Mouse (Mus musculus) left cerebral cortex, adult 2 months (tissue): ENCODE results near the gene Gm5617. TPM values are rescaled to one million over a fixed set of nuclear protein-coding genes. Genes with fewer than 3 reads are reported as not detected.
"Not testable (repeated sequence)": the region's sequence is repeated elsewhere in the genome, so short reads cannot be mapped to it uniquely, and the experiment has no call there.

Experiments
- DNase-seq, 2 experiments: peaks; one replicate each; pipeline ENCODE4 v3.0.0; 2021 to 2022; ENCODE audit warnings: low spot score in 2 of 2, mixed read lengths in 1 of 2; ENCODE audit errors: extremely low spot score in 1 of 2
- H3K27ac ChIP-seq: fragments of 200-600 bp; 2 replicates; pipeline ENCODE4 v1.8.1; 2022
- H3K4me3 ChIP-seq: fragments of 200-600 bp; 2 replicates; pipeline ENCODE4 v1.8.1; 2022
- CTCF ChIP-seq: fragments of 200-600 bp; IDR thresholded peaks from 2 replicates; pipeline ENCODE4 v1.8.1; 2022; ENCODE audit warnings: antibody characterized with exemption, mild to moderate bottlenecking, moderate library complexity
- intact Hi-C: fragments of 180-260 bp; cut with DNase I; formaldehyde crosslinking; loops from one replicate; pipeline ENCODE4 v1.15.1; 2025
- total RNA-seq, 2 experiments: library from RNA; stranded (reverse); gene quantifications; 2 replicates each; pipeline ENCODE4 v1.2.3; 2021

The Gm5617 gene
- total RNA-seq, 2 experiments from 2014 or later = 9.3 to 9.4 TPM

DNA sequence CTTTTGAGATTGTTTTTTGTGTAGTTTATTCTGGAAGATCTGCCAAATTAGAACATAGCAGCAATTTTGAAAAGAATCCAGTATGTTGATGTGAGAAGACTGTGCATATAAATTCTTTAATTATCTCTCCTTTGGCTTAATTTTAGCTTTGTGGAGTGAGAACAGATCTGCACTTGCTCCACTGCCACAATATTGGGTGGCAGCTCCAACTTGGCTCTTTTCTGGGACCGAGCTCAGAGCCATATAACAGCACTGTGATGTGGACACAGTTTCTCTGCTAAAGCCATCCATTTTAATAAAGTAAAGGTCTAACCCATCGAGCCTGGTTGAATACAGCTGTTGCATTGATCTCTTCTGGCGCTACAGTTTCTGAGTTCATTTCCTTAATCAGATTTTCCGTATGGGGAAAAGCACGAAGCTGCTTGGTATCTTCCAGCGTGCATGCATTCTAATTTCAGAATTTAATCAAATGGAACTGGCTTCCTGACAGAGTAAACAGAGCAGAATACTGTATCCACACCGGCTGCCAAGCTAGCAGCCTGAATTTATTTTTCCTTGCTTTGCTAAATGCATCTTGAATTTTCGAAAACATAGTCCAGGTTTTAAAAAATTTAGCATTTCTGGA is 9.6 kb downstream of the Gm5617 start:
- intact Hi-C loops = no loop called here
- peak overlapping the region; percentile 37; the same call in 1 of the 2 replicates for H3K27ac ChIP-seq
- no peak for TF ChIP-seq CTCF
- no peak for DNase-seq
- no peak overlapping the region for H3K4me3 ChIP-seq

DNA sequence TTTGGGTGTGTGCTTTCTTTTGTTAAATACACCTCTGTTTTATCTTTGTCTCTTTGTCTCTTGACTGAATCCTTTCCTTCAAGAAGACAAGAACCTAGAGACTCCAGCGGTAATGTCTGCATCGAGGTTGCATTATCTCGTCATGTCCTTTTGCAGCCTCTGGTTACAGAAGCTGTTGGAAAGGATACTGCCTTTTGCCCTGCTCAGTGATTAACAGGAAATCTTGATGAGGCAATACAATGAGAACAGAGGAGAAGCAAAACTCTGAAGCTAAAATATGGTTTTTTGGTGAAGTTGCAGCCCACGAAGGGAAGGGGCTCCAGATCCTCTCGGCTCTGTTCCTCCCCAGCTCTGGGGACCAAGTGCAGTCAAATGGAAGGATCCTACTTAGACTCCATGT is 14.9 kb downstream of the Gm5617 start:
- DNase-seq = no peak
- TF ChIP-seq CTCF = no peak
- intact Hi-C loops = no loop called here
- no peak overlapping the region for H3K27ac ChIP-seq
- H3K4me3 ChIP-seq = no peak overlapping the region

DNA sequence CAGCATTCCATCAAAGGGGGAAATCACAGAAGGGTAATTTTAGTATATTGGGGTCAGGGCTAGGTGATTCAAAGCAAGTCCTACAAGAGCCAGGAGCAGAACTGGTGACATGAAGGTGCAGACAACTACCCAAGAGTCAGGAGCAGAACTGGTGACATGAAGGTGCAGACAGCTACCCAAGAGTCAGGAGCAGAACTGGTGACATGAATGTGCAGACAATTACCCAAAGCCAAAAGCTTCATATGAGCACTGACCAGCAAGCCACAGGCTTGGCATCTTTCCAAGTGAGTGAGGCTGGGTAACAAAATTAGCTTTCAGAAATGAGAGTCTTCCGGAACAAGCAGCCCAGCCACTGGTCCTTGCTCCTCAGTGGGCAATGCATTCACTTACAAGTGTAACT is 20.1 kb downstream of the Gm5617 start:
- no peak overlapping the region for H3K4me3 ChIP-seq
- TF ChIP-seq CTCF = no peak
- no peak for DNase-seq
- intact Hi-C loops = no loop called here
- H3K27ac ChIP-seq = no peak overlapping the region

DNA sequence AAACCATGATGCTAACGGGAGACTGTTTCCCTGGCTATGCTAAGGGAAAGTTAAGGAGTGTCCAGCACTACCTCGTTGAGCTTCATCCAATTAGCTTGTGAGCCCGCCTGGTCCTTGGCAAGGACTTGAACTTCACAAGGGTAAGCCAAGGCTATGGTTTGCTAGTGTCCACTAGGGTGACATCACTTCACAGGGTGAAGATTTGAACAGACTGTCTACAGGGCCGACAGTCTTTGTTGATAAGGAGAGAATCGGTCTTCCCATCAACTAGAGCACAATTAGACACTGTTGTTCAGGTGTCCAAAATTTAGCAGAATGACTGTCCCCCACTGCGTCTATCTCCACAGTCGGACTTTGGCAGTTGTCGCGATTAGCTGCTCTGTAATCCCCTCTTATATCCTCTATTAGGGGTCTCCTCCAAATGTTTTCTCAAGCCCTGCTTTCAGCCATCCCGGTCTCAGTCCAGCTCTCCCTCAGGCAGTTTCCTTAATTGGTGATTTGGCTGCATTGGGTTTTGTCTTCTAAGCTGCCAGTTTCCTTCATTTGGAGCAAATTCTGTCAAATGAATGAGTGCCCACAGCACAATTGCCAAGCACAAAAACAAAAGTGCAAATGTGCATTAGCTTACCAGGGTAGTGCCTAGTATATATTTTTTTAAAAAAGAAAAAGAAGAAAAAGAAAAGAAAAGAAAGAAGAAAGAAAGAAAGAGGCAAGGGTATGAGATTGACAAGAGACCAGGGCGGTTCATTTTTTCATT is 21.6 kb downstream of the Gm5617 start:
- TF ChIP-seq CTCF = no peak
- DNase-seq = no peak
- H3K27ac ChIP-seq = no peak overlapping the region
- intact Hi-C loops = no loop called here
- H3K4me3 ChIP-seq = peak overlapping the region; percentile 24; the same call in 1 of the 2 replicates

DNA sequence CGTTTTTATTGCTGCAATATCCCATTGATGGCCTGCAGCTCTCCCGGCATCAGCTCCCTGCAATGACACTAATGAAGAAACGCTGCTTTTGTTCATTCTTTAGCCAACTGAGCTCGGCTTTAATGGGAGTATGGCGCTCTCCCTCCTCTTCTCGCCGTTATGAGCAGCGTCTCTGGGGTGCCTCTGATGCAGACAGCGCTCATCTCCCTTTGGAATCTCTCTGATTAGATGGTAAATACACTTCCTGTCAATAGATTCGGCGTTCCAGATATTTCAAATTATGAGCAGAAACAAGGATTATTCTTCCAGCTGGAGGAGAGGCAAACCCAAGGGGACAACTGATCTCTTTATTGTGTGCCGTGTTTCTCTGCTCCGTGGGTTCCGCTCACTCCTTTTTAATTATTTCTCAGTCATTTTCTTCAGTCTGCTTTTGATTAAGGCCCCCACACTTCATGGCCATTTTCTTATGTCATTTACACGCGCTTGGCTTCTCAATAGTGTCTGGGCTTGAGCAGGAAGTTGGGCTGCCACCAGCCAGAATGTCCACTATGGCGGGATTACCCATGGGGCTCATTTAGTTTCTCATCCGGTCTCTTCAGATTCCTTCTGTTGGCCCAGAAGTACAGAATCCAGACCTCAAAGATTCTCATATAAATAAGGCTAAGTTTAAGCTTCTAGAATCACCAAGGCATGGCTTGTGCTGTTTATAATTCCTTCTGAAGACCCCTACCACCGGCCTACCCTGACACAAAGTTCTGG is 22.3 kb downstream of the Gm5617 start:
- TF ChIP-seq CTCF = no peak
- no peak for DNase-seq
- Histone ChIP-seq H3K4me3 (peak overlapping the region; percentile 24; the same call in 1 of the 2 replicates), H3K27ac (no peak overlapping the region)
- intact Hi-C loops = no loop called here

DNA sequence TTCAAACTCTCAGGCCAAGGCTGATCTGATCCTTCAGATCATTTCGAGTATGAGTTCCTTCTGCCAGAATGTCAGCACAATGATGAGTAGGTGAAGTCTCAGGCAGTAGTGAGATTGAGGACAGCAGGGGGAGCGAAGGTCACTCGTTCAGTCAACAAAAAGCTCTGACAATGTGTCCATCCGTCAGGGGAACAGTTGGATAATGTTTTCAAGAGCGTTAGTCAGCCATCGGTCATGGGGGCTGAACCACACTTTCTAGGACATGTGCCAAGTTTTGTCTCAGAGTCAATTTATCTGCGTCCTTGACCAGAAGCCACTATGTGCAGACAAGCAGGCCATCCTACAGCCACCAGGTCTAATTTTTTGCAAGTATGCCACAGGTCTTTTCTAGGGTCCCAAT is 25.2 kb downstream of the Gm5617 start:
- H3K4me3 ChIP-seq, DNase-seq, intact Hi-C loops: not testable (repeated sequence)

DNA sequence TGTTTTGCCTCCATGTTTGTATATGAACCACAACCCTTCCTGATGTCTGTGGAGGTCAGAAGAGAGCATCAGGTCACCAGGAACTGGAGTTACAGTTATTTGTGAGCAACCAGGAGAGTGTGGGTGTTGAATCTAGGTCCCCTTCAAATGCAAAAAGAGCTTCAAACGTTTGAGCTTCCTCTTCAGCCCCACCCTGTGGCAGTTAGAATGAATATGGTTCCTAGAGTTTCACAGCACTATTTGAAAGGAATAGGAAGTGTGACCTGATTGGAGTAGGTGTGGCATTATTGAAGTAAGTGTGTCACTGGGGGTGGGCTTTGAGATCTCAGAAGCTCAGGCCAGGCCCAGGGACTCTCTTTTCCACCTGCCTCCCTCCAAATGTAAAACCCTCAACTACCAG is 30.3 kb downstream of the Gm5617 start:
- no peak; the same call in 1 of the 2 replicates for TF ChIP-seq CTCF
- intact Hi-C loops = no loop called here
- H3K4me3 ChIP-seq = no peak overlapping the region

More for the DNA sequence above, 25.2 kb downstream of the Gm5617 start:
- H3K27ac ChIP-seq = not testable (repeated sequence)

DNA sequence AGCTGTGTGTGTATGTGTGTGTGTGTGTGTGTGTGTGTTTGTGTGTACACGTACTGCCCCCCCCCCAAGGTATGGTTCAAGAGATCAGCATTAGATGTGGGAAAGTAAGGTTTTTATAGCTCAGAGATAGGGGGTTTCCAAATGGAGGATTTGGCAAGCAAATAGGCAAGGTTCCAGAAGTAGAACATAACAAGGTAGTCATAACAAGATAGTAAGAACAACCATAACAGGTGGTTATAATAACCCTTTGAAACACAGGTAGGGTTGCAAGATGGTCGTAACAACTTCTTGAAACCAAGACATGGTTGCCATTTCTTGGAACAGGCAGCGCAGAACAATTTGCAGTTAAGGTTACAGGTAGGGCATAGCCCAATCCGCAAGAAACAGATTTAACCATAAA is 31.3 kb downstream of the Gm5617 start:
- TF ChIP-seq CTCF = no peak
- Histone ChIP-seq H3K27ac (no peak overlapping the region), H3K4me3 (no peak overlapping the region)
- no peak for DNase-seq
- intact Hi-C loops = no loop called here

More for the DNA sequence above, 30.3 kb downstream of the Gm5617 start:
- H3K27ac ChIP-seq = no peak overlapping the region
- no peak for DNase-seq

DNA sequence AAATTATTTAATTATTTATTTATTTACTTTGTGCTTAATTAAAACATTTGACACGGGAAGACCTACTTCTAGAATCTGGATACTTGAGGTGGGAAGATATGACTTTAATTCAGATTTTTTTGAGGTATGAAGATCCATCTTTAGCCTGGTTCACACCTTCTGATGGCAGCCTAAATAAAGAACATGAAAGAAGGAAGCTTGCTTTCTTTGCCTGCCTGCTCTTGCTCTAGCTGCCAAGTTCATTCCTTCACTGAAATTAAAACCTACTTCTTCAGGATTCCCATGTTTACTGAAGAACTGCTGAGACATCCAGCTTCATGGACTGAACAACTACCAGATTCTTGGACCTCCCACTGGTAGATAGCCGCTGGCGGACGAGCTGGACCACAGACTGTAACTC is 36.1 kb downstream of the Gm5617 start:
- Histone ChIP-seq H3K27ac (no peak overlapping the region), H3K4me3 (no peak overlapping the region)
- intact Hi-C loops = no loop called here
- TF ChIP-seq CTCF = no peak
- DNase-seq = no peak

DNA sequence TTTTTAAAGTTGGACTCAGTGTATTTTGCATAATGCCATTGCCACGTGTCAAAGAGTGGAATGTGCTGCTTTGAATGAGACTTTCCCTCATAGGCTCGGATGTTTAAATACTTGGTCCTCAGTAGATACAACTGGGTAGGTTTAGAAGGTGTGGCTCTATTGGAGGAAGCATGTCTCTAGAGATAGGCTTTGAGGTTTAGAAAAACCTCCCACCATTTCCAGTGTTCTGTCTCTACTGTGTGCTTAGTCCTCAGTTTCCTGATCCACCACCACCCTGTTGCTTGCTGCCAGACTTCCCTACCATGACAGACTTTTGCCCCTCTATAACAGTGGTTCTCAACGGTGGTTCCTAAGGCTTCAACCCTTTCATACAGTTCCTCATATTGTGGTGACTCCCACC is 37.0 kb downstream of the Gm5617 start:
- no peak overlapping the region for H3K27ac ChIP-seq
- intact Hi-C loops = no loop called here

DNA sequence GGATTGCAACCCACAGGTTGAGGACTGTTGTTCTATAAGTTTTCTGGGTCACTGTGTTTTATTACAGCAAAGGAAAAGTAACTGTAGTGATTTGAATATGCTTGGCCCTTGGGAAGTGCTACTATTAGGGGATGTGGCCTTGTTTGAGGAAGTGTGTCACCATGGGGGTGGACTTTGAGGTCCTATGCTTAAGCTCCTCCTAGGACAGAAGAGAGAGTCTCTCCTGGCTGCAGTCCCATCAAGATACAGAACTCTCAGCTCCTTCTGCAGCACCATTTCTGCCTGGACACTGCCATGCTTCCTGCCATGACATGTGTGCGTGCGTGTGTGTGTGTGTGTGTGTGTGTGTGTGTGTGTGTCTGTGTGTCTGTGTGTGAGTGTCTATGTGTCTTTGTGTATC is 37.5 kb downstream of the Gm5617 start:
- intact Hi-C loops = no loop called here
- no peak overlapping the region for H3K4me3 ChIP-seq
- no peak overlapping the region for H3K27ac ChIP-seq
- DNase-seq = no peak
- no peak for TF ChIP-seq CTCF

More for the DNA sequence above, 37.0 kb downstream of the Gm5617 start:
- DNase-seq = no peak
- no peak overlapping the region for H3K4me3 ChIP-seq
- TF ChIP-seq CTCF = no peak

DNA sequence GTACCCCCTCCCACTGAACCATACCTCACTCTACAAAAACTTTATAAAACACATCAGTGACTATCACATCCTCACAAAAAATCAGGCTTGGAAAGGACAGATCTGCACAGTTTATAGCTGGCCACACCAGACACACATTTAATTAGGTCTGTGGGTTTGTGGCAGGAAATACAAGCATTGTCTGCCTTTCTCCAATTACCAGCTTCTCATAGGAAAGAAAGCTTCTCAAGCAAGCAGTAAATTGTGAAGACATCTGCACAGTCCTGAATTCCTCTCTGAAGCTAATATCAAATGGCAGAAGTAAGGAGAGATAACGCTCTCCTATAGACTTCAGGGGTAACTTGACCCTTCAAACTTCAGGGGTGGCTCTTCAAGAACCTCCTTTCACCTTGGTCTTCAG is 41.2 kb downstream of the Gm5617 start:
- no peak overlapping the region for H3K27ac ChIP-seq
- DNase-seq = no peak
- no peak overlapping the region for H3K4me3 ChIP-seq
- TF ChIP-seq CTCF = no peak
- intact Hi-C loops = no loop called here

DNA sequence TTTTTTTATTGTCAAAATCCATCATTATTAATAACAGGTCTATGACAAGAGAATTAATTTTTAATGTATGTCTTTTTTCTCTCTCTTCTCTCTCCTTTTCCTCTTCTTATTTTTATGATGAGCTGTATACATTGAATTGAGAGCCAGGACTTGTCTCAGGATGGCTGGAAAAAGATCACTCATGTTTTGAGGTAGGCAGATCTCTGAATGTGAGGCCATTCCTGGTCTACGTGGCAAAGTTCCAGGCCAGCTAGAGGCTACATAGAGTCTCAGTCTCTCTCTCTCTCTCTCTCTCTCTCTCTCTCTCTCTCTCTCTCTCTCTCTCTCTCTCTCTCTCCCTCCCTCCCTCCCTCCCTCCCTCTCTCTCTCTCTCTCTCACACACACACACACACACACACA is 42.4 kb downstream of the Gm5617 start:
- H3K4me3 ChIP-seq, H3K27ac ChIP-seq, intact Hi-C loops, DNase-seq: not testable (repeated sequence)
